Mouse (Mus musculus): ENCODE data around the gene Tmem221. TPM values are rescaled to one million over a fixed set of nuclear protein-coding genes. Genes with fewer than 3 reads are reported as not detected.

The Tmem221 gene
- 0.06 and 0.16 TPM in 2 replicates for polyA plus RNA-seq (2012; rRNA removed)

DNA sequence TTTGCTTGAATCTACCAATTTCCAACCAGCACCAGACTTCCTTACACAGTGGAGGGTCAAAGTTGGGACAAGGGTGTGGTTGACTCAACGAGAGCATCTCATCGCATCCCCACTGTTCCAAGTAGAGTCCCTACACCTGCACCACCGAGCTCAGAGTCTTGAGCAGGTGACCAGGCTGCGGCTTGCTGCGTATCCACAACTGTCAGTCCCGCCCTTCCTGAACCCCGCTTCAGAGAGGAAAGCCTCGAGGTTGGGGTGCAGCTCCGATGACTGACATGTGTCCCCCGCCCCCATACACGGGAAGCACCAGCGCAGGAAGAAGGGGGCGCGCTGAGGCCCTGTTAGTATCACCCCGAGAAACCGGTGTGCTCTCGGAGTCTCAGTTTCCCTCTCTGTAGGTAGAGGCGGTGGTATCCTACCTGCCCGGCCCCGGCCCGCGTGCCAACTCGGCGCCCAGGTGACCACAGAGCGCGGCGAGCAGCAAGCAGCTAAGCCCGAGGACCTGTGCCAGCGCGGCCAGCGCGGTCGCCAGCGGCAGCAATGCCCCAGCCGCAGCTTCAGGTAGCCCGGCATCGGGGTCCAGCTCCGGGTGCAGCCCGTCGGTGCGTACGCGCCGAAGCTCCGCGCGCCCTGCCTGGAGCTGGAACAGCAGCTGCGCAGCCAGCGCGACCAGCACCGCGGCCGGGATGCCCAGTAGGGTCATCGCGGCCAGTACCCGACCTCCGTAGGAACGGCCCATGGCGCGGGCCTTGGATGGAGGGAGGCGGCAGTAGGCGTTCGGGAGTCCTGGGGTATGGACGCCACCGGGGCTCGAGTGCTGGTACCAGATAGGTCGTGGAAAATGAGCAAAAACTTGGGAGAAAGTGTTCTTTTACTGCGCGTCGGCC is at the start of gene Tmem221:
Tmem221 (minus strand) TSS at position 801 of the 887 bp plus-strand sequence.

DNA sequence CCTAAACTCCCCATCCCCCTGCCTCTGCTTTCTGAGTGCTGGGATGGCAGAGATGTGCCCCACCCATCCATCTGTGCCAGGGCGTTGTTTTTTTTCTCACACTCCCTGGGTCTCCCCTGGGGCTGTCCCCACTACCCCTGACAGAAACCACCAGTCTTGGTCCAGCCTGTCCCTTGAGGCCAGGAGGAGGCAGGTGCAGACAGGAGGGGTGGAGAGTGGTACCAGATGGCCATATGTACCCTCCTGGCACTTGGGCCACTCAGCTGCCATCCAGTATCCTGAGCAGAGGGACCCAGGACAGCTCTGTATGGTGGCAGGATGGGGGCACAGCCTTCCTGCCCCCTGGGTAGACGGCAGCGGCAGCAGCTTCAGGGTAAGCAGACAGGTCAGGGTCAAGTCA is 38.8 kb upstream of the Tmem221 start, which contains the start of gene Fam129c:
Fam129c (plus strand) TSS at position 198 of the 400 bp plus-strand sequence.

DNA sequence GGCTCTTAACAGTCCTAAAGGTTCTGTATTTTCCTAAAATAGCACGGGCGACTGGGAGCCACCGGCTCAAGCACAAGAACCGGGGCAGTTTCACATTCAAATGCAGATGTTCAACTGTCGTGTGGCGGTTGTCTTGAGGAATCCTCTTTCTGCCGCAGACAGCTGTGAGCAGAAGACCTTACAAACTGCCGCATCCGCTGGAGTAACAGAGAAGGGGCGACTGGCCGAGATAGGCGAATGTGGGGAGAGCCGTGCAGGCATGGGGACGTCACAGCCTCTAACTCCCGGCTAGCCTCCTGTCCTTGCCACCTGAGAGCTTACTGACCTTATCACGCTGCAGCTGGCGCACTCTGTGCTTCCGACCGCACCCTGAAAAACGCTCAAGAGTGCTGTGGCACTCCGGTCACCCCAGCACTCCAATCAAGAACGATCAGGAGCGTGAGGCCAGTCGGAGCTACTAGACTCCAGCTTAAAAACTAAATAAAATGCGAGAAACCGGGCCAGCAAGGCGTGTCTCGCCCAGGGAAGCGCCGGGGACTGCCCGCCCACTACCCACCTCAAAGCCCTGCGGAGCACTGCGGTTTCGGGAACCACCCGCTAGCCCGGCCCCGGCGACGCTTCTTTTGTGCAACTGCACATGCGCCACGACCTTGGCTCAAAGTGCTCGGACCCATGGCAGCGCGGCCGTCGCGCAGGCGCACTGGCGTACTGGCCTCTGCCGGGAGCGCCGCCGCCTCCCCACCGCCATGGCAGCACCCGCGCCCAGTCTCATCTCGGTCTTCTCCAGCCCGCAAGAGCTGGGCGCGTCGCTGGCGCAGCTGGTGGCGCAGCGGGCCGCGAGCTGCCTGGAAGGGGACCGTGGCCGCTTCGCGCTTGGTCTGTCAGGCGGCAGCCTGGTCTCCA is 33.1 kb upstream of the Tmem221 start, which contains the start of gene Pgls:
Pgls (plus strand) TSS at position 706 of the 903 bp plus-strand sequence.

DNA sequence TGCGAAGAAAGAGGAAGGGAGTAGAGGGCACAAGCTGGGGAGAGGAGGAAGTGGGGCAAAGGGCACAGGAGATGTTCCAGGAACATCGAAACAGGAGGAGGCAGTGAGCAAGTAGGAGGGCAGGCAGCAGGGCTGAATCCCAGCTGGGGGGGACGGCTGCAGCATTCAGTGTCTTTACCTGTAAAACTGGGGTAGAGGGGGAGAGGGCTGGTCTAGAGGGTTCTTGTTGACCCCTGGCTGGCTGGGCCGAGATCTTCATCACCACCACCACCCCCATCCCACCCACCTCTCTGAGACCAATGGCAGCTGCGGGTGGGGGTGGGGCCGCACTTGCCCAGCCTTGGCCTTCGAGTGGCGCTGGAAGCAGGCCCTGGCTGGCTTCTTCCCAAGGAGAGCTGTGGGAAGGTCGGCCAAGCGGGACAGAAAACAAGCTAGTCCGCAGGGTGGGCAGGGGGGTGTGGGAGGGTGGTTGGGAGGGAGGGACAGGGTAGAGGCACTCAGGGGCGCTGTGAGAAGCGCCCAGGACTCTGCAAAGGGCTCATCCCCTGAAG is 9.8 kb upstream of the Tmem221 start, which contains the start of gene Slc27a1:
Slc27a1 (plus strand) TSS at position 496 of the 551 bp plus-strand sequence.

DNA sequence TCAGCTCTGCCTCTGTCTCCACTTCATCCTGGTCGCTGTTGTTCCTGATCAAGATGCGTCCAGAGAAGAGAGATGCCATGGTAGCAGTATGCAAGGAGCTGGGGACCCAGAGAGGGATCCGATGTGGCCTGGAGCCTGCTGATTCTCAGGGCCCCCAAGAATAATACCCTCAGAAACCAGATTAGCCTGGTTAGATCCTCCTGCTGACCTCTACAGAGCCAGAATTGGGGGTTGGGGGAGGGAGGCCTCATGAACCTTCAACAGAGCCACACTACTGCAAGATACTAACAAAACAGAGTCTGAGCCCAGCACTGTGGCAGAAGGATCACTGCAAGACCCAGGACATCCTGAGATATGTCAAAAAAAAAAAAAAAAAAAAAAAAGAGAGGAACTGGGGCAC is 7.8 kb upstream of the Tmem221 start, which contains the start of gene Nxnl1:
Nxnl1 (minus strand) TSS at position 101 of the 400 bp plus-strand sequence.

DNA sequence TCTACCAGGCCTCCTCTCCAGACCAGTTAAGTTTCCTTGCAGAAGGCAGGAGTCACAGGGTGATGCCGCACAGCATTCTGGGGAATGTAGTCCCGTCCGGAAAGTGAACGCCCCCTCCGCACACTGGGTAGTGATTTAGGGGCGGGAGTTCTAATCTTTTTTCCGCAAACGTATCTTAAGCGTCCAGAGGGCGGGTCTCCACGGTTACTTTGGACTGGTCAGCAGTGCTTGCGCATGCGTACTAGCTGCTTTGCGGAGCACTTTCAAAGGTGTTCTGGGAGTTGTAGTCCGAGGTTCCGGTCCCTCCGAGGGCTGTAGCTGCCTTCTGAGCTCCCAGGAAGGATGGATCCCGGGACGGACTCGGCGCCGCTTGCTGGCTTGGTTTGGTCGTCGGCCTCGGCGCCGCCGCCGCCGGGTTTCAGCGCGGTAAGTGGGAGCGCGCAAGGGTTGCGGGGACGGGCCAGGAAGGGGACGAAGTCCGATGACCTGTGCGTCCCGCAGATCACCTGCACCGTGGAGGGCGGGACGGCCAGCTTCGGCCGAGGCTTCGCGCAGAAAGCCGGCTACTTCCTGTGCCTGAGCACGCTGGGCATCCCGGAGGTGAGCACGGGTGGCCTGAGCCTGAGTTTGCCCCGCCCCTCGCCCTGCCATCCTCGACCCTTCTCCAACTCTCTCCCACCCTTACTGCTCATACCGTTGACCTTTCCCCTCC is 15.9 kb downstream of the Tmem221 start, which contains the start of gene Mvb12a:
Mvb12a (plus strand) TSS at position 291 of the 712 bp plus-strand sequence.

DNA sequence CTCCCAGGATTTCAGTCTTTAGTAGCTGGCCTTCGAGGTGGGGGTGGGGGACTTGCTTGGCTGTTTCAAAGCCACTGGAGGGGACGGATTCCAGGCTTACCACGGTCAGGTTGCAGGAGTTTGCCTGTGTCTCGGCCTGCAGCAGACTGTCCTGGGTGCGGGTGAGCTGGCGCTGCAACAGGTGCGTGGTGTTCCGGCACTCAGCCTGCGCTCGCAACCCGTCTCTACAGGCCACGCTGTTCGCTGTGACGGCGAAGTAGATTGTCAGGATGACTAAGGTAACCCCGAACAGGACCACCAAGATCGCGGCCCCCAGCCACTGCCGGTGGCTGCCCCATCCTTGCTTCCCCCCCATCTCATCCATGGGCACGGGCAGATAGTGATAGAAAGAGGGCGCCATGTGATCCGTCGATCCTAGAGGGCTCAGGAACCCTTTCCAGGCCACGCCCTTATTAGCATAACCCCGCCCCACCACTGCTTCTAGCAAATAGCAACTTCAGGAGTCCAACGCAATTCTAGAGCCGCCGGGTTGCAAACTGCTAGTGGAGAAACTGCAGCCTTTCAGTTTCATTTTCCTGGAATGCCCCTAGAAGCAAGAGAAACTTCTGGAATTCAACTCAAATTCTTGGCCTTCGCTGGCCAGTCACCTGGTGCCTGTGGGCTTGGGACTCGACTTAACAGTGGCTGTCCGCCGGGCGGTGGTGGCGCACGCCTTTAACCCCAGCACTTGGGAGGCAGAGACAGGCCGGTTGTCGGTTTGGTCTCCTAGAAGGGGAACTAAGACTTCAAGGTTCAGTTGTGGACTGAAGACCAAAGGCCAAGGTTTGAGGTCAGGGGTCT is 21.4 kb downstream of the Tmem221 start, which contains the start of gene Bst2:
Bst2 (minus strand) TSS at position 429 of the 840 bp plus-strand sequence.

DNA sequence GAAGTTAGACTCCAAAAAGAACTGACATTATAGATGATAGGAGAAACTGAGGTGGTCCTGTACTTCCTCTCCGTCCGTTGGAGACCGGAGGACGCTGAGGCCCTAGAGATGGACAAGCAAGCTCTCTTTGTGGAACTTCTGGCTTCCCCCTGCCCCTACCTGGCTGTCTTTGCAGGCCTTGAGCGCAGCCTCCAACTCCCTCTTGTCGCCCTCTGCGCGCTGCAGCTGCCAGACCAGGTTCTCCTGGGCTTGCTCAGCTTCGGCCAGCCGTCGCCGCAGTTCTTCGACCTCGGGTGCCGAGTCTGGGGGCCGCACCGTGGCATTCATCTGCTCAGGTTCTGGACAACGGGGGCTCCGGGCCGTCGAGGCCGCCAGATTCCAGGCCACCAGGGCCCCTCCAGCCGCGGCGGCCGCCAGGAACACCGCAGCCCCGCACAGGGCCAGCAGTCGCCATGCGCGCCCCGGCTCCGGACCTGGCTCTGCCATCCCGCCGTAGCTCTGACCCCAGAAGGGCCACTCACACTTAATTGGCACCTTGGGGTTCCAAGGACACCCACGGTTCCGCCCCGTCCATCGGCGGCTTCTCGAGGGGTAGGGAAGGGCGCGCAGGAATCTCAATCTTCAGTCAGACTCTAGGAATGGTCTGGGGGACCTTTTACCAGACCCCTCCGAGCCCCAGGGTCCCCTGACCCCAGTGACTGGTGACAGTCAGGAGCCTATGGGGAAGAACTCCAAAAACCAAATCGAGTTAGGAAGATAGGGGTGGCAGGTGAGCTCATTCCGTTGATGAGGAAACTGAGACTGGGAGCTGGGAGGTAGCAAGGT is 33.2 kb downstream of the Tmem221 start, which contains the start of gene Ccdc194:
Ccdc194 (minus strand) TSS at position 486 of the 825 bp plus-strand sequence.

DNA sequence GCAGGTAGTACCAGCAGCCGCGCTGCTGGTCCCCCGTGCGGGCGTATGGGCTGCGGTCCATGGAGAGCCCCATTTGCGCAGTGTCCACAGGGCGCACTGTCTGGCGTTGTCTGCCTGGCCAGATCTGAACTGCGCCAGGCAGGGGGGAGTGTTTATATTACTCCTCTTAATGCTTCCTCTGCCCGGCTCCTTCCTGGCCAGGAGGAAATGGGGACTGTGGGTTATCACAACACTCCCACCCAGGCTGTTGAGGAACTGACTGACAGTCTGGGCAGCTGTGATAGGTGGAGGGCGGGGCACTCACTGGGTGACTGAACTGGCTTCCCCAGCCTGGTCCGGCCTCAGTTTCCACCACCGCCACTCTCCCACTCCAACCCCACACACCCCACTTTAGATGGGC is 47.0 kb downstream of the Tmem221 start, which contains the start of gene Plvap:
Plvap (minus strand) TSS at position 109 of the 400 bp plus-strand sequence.

Other genes starting within 250 kb of the Tmem221 start
- 189 and 196 TPM in 2 replicates for gene Use1, start 192.0 kb downstream of the Tmem221 start, polyA plus RNA-seq (2012; rRNA removed)
- 7.5 and 7.7 TPM in 2 replicates for gene Ocel1, start 187.6 kb downstream of the Tmem221 start, polyA plus RNA-seq (2012; rRNA removed)
- gene Nr2f6, start 176.9 kb downstream of the Tmem221 start, polyA plus RNA-seq (2012; rRNA removed) = 45.7 and 51.9 TPM in 2 replicates
- 8.3 and 11.3 TPM in 2 replicates for gene Ushbp1, start 163.1 kb downstream of the Tmem221 start, polyA plus RNA-seq (2012; rRNA removed)
- gene Babam1, start 162.0 kb downstream of the Tmem221 start, polyA plus RNA-seq (2012; rRNA removed) = 97.3 and 104 TPM in 2 replicates
- gene Ankle1, start 152.9 kb downstream of the Tmem221 start, polyA plus RNA-seq (2012; rRNA removed) = 8.1 and 8.3 TPM in 2 replicates
- 155 and 157 TPM in 2 replicates for gene Abhd8, start 95.2 kb downstream of the Tmem221 start, polyA plus RNA-seq (2012; rRNA removed)
- gene Mrpl34, start 93.9 kb downstream of the Tmem221 start, polyA plus RNA-seq (2012; rRNA removed) = 85.0 and 87.9 TPM in 2 replicates
- gene Dda1, start 89.7 kb downstream of the Tmem221 start, polyA plus RNA-seq (2012; rRNA removed) = 190 and 206 TPM in 2 replicates
- gene Ano8, start 72.9 kb downstream of the Tmem221 start, polyA plus RNA-seq (2012; rRNA removed) = 123 and 129 TPM in 2 replicates
- gene Gtpbp3, start 70.8 kb downstream of the Tmem221 start, polyA plus RNA-seq (2012; rRNA removed) = 26.4 and 27.6 TPM in 2 replicates
- gene Plvap, start 47.1 kb downstream of the Tmem221 start, polyA plus RNA-seq (2012; rRNA removed) = 5.8 and 9.6 TPM in 2 replicates
- gene Ccdc194, start 33.2 kb downstream of the Tmem221 start, polyA plus RNA-seq (2012; rRNA removed) = 0.12 and 0.76 TPM in 2 replicates
- 23.7 and 32.4 TPM in 2 replicates for gene Bst2, start 21.4 kb downstream of the Tmem221 start, polyA plus RNA-seq (2012; rRNA removed)
- 83.5 and 85.0 TPM in 2 replicates for gene Mvb12a, start 15.9 kb downstream of the Tmem221 start, polyA plus RNA-seq (2012; rRNA removed)
- gene Nxnl1, start 7.7 kb upstream of the Tmem221 start, polyA plus RNA-seq (2012; rRNA removed) = 0.04 TPM in 1 of 2 replicates, not detected in the other
- 125 and 129 TPM in 2 replicates for gene Slc27a1, start 10.0 kb upstream of the Tmem221 start, polyA plus RNA-seq (2012; rRNA removed)
- 81.8 and 92.2 TPM in 2 replicates for gene Pgls, start 33.3 kb upstream of the Tmem221 start, polyA plus RNA-seq (2012; rRNA removed)
- gene Fam129c, start 38.8 kb upstream of the Tmem221 start, polyA plus RNA-seq (2012; rRNA removed) = 8.6 and 9.1 TPM in 2 replicates
- gene Colgalt1, start 52.1 kb upstream of the Tmem221 start, polyA plus RNA-seq (2012; rRNA removed) = 164 and 174 TPM in 2 replicates
- gene Unc13a, start 112.9 kb upstream of the Tmem221 start, polyA plus RNA-seq (2012; rRNA removed) = 123 and 130 TPM in 2 replicates
- 5.1 TPM in 2 replicates for gene Jak3, start 117.4 kb upstream of the Tmem221 start, polyA plus RNA-seq (2012; rRNA removed)
- 1.2 and 2.9 TPM in 2 replicates for gene Insl3, start 130.3 kb upstream of the Tmem221 start, polyA plus RNA-seq (2012; rRNA removed)
- gene B3gnt3, start 142.9 kb upstream of the Tmem221 start, polyA plus RNA-seq (2012; rRNA removed) = 0.54 and 0.59 TPM in 2 replicates
- gene Fcho1, start 166.8 kb upstream of the Tmem221 start, polyA plus RNA-seq (2012; rRNA removed) = 189 and 205 TPM in 2 replicates

Measured in central nervous system, embryonic 18 days (tissue).